Mouse (Mus musculus): ENCODE measurements around the gene Mxra7.

The Mxra7 gene

DNA sequence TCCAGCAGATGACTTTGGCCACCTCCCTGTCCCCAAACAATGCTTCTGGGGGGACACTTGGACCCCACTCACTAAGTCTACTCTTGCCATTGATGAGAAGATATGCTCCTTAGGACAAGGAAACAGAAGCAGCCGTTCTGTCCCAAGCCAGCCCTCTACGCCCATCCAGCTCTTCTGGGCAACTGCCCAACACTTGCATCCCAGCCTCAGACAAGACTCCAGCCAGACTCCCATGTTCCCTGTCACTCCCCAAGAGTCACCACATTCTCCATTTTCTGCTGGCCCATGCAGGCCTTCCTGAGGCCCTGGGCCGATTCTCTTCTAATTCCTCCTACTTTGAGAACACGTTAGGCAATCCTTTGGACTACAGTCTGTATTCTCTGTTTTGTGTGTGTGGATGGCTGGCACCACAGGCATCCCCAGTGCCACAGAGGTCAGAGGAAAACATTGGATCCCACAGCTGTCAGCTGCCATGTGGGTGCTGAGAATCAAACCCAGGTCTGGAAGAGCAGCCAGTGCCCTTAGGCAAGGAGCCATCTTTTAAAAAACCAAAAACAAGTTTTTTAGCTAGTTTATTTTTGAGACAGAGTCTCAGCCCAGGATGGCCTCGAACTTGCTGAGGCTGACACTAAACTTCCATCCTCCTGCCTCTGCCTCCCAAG lies 7.8 kb downstream of the Mxra7 start:
- peak in 1 of 2 experiments; percentile 55 for DNase-seq (ENCODE audit: low spot score in 2 of 2)

GRCm38 (mm10) chr11:116818722-116819121 lies 9.1 kb downstream of the Mxra7 start:
- DNase-seq (ENCODE audit: low spot score in 2 of 2): no peak

DNA sequence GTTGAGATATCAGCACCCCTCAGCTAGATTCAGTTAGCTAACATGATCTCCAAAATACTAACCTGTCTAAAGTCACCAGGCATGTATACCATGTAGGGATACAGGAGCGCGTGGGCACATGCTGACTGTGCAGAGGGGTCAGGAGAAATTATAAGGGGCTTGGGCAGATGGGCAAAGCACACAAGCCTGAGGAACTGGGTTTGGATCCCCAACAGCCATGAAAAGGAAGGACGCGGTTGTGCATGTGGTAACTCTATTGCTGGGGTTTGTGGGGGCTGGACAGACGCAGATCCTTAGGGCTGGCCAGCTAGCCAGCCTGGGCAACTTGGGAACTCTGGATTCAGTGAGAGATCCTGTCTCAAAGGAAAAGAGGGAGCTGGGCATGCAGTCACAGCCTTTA lies 10.3 kb downstream of the Mxra7 start:
- no peak for DNase-seq (ENCODE audit: low spot score in 2 of 2)

DNA sequence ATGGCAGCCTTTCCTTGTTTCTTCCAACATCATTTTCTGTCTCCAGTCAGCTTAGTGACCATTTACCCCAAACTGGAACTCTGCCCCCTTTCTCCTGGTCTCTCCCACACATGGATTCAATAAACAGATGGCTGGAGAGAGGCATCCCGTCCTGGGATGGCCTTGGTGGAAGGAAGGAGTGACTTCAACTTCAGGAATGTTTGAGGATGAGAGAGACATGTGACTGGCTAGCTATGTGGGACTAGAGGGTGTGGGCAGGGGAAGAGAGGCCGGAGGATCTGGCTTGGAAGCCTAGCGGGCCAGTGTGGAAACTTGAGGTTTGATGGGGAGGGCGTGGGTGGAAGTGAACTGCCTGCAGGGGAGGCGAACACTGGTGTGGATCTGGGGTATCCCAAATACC lies 11.1 kb downstream of the Mxra7 start:
- DNase-seq (ENCODE audit: low spot score in 2 of 2): peak; percentile 66 to 77

GRCm38 (mm10) chr11:116814884-116815415 lies 12.9 kb downstream of the Mxra7 start:
- DNase-seq (ENCODE audit: low spot score in 2 of 2): no peak

DNA sequence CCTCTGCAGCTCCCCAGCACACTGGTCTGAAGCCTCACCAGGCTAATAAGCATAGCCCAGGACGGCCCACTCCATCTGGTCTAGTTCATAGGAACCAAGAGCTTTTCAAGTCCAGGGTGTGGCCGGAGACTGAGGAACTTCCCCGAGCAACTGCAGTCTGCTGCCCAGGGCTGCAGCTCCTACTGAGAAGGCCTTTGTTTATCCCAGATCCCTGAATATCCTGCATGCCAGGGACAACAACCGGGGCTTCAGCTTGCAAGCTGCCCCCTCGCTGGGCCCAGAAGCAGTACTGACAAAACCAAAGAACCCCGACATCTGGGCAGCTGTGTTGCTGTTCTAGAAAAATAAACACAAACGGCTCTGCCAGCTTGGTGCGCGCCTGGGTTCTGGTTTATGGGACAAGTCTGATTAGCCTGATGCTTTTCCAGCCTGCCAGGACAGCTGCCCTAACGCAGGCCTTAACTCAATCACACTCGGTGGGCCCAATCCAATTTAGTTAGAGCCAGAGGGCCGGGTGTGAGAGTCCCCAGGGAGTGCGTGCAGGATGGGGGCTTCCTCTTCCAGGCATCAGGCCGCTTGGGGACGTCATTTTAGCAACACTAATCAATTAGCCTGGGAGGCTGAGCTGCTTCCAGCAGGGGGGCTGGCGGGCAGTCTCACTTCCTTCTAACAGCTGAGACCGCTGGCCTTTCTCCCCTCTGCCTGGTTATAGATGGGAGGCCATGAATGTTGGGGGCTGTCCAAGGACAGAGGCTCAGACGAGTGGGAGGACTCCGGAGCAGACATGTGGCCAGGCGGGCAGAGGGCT lies 13.6 kb downstream of the Mxra7 start:
- peak; percentile 84 to 85 for DNase-seq (ENCODE audit: low spot score in 2 of 2)

DNA sequence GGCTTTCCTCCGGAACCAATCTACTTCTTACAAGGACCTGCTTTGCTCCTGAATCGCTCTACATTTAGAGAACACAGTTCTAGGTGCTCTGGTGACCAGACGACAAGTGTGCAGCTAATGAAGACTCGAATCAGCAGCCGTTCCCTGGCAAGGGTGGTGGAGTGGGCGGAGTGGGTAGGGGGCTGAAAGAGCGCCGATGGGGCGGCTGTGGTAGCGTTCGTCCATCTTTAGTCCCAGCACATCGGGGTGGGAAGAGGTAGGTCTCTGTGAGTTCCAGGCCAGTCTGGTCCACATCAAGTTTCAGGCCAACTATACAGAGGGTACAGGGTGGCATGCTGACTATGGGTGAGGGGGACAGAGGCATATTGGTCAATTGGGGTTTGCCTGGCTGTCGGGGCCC lies 14.2 kb downstream of the Mxra7 start:
- DNase-seq (ENCODE audit: low spot score in 2 of 2): no peak

DNA sequence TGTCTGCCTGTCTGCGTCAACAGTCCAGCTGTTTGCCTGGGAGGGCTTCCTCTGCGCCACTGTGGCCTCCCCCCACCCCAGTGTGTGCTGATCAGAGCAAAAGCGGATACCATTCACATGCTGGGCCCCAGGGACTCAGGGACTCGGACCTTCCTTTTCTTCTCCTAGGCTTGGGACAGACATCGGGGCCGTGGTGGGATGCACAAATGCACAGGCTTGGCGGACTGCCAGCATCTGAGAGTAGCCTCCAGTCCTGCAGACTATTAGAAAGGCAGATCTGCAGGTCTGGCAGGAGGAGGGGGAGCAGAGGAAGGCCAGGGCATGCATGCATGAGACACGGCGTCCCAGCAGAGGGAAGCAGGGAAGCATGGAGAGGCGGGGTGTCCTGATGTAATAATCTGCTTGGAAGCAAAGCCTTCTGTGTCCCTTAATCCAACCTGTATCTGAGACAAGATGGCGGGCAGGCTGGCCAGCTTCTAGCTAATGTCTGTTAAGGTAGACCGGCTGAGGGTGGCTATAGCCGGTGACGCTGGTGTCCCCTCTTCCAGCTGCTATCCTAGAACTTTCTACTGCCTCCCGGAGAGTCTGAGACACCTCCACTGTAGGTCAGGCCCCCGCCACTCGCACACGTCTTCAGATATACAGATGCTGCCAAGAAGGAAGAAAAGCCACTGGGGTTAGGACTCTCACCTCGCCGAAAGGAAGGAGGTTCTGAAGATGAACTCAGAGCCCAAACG lies 14.9 kb downstream of the Mxra7 start:
- DNase-seq (ENCODE audit: low spot score in 2 of 2): no peak

GRCm38 (mm10) chr11:116810983-116811901 lies 16.6 kb downstream of the Mxra7 start:
- no peak for DNase-seq (ENCODE audit: low spot score in 2 of 2)

DNA sequence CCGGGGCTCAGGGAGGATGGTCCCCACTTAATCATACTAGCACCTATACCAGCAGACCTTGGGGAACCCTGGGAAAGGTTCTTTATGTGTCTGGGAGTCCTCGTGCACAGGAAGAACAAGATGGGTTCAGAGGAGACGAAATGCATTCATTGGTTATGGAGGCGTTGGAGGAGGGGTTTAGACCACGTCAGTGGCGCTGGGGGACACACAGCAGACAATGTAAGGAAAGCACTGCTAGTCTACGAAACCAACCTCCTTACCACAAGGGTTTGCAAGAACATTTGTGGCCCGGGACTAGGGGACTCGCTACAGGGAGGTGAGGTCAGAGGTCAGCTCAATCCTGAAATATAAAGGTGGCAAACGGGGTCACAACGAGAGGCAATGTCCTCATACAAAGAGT lies 17.3 kb downstream of the Mxra7 start:
- DNase-seq (ENCODE audit: low spot score in 2 of 2): no peak

DNA sequence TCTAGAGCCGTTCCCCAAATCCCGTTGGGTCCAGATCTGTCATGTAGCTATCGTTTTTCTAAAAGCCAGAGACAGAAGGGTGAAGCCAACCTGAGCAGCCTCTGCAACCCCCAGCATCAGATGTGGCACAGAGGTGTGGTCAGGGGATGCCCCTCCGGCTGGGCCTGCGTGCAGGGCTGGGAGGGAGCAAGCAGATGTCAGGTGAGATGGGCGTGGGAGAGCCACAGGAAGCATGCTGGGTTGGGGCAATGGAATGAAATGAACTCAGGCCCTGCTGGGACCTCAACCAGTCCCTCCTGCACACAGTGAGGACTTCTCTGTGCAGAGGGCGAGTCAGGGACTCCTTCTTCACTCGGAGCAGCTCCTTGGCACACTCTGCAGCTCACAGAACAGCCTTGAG lies 18.3 kb downstream of the Mxra7 start:
- no peak for DNase-seq (ENCODE audit: low spot score in 2 of 2)

- DNase-seq (ENCODE audit: low spot score in 2 of 2): no peak
These were observed 18.9 kb downstream of the Mxra7 start for GRCm38 (mm10) chr11:116808811-116809395.

DNA sequence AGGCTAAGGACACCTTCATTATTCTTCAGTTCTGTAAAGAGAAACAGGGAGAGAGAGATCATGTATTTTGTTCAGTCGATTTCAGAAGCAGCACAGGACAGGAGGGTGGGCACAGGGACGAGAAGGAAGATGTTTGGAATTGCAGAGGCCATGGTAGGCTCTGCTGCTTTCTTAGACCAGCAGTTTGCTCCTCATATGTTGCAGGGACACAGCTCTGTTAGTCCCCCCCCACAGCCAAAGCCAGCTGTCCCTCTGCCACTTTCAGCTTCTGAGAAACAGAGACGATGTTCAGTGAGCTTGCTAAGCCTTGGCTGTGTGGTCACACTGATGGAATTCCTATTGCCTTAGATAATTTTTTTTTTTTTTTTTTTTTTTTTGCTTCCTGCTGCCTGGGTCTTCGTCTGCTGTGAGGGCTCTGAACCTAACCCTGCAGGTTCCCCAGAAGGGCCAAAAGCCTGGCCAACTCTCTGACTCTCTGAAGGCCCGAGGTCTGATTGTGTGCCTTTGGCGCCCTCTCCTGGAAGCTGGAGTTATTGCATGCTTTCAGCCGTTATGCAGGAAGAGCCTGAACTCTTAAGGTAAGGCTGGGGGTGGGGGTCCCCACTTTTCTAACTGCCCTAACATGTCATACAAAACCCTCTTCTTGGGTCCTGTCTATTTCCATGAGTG lies 19.8 kb downstream of the Mxra7 start:
- DNase-seq (ENCODE audit: low spot score in 2 of 2): peak; percentile 77 to 88

DNA sequence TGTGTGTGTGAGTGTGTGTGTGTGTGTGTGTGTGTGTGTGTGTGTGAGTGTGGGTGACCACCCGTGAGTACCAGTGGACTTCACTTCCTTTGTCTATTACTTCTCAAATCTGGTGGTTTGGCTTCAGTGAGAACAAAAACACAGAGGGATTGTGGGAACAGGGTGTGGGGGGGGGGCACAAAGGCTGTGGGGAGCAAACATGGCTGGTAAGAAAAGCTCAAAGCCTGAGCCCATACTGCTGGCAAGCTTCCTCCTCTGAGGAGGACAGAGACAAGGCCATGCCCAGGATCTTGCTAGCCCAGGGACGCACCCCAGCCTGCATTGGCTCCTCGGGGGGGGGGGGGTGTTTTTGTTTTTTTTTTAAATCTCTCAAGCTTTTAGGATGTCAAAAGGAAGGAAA lies 20.3 kb downstream of the Mxra7 start:
- DNase-seq (ENCODE audit: low spot score in 2 of 2): no peak

GRCm38 (mm10) chr11:116807116-116807515 lies 20.7 kb downstream of the Mxra7 start:
- no peak for DNase-seq (ENCODE audit: low spot score in 2 of 2)

GRCm38 (mm10) chr11:116806136-116807071 lies 21.4 kb downstream of the Mxra7 start:
- peak; percentile 69 to 79 for DNase-seq (ENCODE audit: low spot score in 2 of 2)

GRCm38 (mm10) chr11:116802709-116803108 lies 25.1 kb downstream of the Mxra7 start:
- DNase-seq (ENCODE audit: low spot score in 2 of 2): no peak

- DNase-seq (ENCODE audit: low spot score in 2 of 2): no peak
These were observed 26.7 kb downstream of the Mxra7 start for GRCm38 (mm10) chr11:116801106-116801505.

DNA sequence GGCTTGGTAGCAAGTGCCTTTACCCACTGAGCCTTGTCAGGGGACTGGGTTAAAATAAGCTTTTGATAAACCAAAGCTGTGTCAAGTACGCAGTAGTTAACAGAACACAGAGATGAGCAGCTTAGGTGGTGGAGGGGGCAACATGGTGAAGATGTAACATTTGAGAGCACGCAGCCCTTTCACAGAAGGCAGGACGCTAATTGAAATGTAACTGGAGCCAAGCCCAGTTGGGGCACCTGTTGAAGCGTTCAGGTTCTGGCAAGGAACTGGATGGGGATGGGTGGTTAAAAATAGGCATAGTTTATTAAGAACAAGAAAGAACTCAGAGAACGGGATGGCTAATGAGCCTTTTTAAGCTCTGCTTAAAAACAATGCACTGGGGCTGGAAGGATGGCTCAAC lies 28.5 kb downstream of the Mxra7 start:
- no peak for DNase-seq (ENCODE audit: low spot score in 2 of 2)

Data from heart, adult 9 months (tissue).